Mouse (Mus musculus) testis, postnatal 10 days (tissue): Measurements from ENCODE around the gene Atf6.

Experiments
- DNase-seq: peaks from one replicate; pipeline ENCODE4 v3.0.0; 2021; ENCODE audit warnings: low spot score

Atf6 gene

DNA sequence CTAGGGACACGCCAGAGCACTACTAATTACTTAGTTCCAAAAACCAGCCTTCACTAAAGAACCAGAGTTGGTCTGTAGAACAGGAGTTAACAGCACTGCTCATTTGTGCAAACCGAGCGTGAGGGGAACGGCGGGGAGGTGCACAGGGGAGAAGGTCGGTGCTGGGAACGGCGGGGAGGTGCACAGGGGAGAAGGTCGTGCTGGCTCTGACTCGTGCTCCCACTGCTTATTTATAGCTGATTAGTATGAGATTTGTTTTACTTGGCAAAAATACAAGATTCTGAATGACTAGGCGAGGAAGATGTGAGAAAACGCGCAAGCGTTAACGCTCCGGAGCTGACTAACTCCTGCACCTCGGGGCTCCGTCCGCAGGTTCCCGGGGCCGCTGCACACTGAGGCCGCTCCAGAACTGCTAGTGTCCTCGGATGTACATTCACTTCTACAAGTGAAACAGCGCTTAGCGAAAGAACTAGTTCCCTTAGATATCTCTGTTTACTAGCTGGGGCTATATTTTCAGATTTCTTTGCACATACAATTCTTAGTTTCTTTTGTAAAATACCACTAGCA lies 96.1 kb downstream of the Atf6 start:
- peak; percentile 46 for DNase-seq

- DNase-seq, result no peak
Observed at GRCm38 (mm10) chr1:170770691-170771090, 96.9 kb downstream of the Atf6 start.

- no peak for DNase-seq
Observed at GRCm38 (mm10) chr1:170766997-170767396, 100.6 kb downstream of the Atf6 start.

DNA sequence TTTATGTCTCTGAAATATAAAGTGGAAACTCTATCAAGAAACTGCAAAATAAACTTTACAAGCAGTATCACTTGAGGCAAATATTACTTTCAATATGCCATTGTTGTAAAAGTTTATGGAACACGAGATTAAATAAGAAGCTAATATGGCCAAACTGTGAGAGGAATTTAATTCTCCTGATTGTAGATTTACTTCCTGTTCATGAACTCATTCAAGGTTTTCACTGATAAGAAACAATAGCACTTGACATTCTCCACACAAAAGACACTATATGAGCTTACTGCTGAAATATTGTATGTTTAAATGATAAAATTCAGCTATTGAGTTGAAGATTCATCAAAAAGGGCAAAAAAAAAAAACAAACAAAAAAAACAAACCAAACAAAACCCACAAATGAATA lies 102.8 kb downstream of the Atf6 start:
- no peak for DNase-seq

DNA sequence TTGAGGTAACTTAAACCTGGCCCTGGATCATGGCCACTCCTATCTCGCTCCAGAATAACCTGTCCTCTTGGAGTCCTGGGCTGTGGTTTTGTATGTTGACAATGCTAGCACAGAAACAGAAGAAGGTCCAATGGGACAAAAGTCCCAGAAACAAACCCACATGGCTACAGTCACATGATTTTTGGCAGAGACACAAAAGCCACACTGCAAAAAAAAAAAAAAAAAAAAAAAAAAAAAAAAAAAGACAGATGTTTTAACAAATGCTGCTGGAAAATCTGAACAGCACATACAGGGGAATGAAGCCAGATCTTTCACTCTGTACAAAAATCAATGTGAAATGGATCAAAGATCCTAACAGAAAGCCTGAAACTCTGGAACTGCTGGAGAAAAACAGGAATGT lies 105.9 kb downstream of the Atf6 start:
- no peak for DNase-seq

DNA sequence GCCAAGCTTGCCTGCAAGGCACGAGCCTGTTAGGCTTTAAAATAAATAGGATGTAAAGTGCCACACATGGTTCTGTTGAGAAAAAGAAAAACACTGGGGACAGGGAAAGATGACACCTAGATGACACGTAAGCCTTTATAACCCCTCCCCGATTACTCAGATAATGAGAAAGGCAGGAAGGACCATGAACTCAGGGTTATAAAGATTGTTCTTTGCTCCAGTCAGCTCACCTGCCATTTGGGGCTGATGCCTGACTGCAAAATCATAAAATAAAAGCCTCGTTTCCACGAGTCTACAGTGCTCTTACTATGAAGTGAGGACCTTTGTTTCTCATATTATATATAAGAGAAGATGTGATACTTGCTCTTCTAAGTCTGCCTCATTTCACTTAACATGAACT lies 114.0 kb downstream of the Atf6 start:
- no peak for DNase-seq

DNA sequence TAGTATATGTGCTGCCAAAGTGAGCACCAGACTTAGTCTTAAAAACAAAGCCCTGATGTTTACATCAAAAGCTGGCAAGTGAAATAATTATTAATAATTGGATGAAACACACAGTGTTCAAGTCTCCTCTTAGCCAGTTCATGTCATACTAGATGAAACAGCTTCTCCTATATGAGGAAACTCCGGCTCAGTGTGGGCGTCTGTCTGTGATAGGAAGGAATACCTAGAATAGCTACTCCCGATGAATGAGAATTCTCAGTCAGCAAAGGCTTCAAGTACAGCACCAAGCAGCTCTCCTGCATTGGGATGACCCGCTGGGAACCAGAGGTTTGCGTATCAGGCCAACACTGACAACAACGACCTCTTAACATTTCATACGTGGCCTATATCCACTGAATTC lies 115.8 kb downstream of the Atf6 start:
- DNase-seq, result no peak

DNA sequence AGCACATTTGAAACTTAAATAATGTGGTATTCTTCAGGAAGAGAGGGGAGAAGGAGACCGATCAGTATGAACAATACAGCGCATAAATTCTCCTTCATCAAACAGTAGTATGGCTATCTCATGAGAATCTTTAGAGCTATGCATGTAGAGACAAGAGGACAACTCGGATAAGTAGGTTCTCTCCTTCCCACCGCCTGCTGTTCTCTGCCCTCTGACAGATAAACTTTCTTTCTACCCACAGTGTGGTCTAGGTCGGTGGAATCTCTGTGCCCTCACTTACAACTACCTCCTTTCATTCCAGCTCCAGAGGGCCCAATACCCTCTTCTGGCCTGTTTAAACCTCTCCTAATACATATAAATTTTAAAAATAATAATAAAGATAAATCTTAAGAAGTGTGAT lies 121.0 kb downstream of the Atf6 start:
- DNase-seq, result no peak

DNA sequence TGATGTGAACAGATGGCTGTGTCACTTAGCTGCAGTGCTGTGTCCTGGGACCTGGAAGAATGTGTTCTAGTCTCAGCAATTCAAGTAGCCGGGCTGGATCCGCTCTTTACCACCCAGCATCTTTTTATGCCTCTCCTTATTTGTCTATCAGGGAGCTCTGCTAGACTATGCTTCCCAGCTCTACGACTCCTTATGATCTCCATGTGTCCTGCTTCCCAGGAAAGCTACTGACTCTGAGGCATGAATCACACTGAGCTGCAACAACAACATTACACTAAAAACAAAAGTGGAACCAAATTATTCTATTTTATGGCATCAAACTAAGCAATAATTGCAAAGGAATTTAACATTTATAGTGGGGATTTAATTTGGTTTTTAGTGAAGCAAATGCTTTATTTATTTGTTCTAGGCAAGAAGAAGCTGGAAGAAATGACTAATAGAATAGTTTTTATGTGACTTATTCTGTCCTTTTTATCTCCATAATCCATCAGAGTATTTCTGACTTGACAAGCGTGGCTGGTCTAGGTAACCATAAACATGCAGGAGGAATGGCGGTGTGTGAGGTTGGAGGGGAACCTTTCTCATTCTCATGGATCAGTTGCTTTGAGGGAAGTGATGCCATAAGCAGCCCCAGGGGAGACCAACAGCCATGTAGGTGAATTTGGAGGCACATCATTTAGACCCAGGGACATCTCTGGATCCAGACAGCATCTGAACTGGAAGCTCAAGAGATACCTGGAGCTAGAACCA lies 125.9 kb downstream of the Atf6 start:
- DNase-seq, result no peak

GRCm38 (mm10) chr1:170734866-170735265 lies 132.7 kb downstream of the Atf6 start:
- no peak for DNase-seq

- DNase-seq, result no peak
Observed at GRCm38 (mm10) chr1:170732596-170732890, 135.0 kb downstream of the Atf6 start.

DNA sequence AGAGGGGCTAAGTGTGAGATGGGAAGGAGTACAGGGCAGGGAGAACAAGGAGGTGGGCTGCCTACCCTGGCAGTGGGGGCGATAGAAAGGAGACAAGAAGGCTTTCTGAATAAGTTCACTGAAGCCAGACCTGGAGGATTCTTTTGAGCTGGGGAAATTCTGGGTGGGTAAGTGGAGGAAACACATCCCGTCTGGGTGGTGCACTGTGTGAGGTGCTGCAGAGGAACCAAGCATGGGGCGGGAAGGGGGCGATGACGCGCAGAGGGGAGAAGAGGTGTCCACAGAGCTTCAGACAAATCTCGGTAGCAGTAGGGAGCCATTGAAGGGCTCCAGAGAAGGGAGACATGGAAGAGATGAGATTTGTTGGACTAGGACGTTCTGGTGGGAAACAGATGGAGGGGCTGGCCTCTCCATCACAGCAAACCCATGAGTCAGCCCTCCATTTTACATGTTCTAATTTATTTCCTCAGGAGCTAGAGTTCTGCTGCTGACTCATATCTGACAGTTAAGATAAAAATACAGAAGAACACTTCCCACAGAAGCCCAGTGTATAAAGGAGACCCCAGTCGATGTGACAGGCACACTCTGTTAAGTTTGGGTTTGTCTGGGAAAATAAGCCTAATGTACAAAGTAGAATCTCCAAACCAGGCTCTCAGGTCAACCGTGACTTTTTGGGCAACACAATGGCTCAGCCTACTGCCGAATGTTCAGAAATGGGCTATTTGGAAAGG lies 135.5 kb downstream of the Atf6 start:
- no peak for DNase-seq

- no peak for DNase-seq
Observed at GRCm38 (mm10) chr1:170729267-170729962, 138.2 kb downstream of the Atf6 start.

DNA sequence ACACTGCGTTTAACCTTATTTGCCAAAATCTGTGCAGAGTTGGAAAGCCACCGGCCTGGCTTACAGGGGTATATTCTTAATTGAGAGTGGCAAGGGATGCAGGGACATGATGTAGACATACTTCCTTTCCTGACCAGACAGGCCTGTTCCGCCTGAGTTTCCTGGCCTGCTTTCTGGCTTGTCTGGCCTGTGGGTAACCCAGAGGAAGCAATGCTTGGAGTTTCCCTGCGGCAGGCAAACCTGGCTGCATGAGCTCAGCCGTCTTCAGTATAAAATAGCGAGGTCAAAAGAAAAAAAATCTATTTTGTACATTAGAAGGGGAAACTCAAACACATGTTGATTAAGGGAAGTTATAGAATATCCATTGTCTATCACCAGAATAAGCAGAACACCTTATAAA lies 139.0 kb downstream of the Atf6 start:
- DNase-seq, result no peak

DNA sequence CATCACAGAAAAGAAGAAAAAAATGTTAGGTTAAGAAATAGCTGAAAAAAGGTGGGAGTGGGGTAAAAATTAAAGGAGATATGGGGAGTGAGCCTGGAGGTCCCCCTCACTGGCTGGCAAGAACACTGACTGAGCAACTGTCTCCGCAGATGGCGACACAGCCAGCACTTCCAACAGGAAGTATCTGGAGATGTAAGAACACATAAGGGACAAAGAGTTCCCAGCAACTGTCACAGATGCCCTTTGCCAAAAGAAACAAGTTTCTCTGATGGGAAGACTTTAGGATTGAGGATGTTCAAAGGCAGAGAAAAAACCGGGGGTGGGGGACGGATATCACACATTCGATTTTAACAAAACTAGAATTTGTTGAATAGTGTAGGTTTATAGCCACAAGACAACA lies 146.0 kb downstream of the Atf6 start:
- no peak for DNase-seq

DNA sequence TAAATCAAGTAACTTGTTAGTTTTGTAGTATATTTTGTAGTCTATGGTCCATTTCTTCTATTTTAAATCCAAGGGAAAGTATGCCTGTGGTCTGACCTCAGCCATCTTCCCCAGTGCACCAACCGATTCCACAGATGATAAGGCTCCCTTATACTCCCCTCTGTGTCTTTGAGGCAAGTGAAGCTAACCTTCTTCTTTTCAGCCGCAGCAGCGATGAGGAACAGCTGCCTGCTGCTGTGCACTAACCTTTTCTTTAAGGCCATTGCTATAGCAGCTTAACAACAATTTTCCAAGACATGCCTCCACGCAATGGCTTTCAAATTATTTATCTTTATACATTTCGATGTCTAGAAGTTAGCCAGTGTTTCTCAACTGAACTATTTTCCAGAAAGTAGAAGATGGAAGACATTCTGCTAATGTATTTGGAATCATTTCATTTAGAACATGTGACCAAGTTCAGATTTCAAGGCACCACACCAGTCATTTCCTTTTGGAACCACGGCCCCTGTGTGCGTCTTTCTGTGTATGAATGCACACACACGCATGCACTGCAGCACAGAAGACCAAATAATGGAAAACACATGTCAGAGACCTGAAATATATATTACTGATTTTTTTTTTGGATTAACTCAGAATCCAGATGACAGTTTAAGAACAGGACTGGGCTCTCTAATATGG lies 149.3 kb downstream of the Atf6 start:
- no peak for DNase-seq

- no peak for DNase-seq
Observed at GRCm38 (mm10) chr1:170717241-170717828, 150.2 kb downstream of the Atf6 start.

- DNase-seq, result no peak
Observed at GRCm38 (mm10) chr1:170711731-170712130, 155.8 kb downstream of the Atf6 start.

- DNase-seq, result no peak
Observed at GRCm38 (mm10) chr1:170709969-170710368, 157.6 kb downstream of the Atf6 start.

DNA sequence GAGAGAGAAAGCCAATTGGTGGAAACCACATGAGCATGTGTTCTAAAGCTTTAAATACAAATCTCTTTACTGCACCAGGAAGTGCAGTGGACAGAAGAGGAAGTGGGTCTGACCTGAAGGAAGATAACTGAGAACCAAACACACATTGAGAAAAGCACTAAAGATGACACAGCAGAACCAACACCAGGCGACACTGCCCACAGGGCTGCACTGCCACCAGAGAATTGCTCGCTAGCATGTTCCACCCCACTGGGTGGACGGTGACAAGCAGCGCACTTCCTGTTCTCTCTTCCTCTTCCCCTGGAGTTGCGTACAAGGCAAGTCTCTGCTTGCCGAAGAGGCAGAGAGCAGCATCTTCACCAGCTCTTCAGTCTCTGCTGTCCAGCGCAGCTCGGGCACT lies 158.1 kb downstream of the Atf6 start:
- no peak for DNase-seq

DNA sequence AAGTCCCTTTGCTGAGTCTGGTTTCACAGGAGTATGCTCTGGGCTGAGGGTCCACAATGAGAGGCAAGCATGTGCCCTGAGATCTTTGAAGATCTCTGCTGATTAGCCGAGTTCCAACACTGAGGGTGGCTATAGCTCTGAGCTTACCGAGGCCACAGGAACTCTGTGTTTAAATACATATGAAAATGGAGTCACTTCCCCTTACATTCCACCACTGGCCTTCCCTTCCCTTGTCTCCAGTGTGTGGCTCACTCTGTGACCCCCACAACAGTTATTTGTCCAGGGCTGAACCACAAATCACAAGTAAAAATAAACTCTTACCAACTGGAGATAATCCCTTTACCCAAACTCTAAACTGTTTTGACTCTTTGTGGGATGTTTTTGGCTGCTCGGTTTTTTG lies 158.5 kb downstream of the Atf6 start:
- DNase-seq, result no peak

GRCm38 (mm10) chr1:170706046-170706445 lies 161.5 kb downstream of the Atf6 start:
- DNase-seq, result no peak
